In the genomic region with DNA sequence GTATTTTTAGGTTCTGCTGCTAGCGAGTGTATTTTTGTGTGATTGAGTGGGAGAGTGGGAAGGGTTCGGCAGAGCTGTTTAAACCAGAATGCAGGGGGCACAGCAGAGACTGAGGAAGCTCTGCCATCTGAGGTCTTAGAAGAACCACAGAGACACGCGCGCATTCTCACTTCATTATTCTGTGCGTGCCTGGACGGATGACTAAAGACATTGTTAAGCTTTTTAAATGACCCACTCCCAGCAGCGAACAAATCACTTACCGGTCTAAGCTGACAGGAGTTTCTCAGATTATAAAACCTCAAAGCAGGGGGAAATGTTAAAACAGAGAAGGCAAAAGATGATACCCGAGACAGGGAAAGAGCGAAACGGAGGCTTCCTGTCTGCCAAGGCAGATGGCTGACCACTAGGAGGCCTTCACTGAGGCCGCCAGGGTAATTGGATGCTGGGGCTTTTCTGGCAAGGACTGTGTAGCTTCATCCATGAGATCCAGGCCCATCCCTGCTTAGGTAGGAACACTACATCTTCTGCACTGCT, we compare ENCODE assay signal across 9 mouse cellular contexts.
DNase-seq lines count a peak whose midpoint lies in the region; ATAC-seq lines count a peak whose summit lies in the region.
"Had no signal": no experiment of that assay in that cellular context is flagged by ENCODE, and none has a peak within 500 bp of the region (broad histone marks: within the 10 kb centered on the region; RNA-seq: fewer than 3 reads in every experiment).

No protein-coding gene starts in this region.

- ATAC-seq in kidney, embryonic 16.5 days (ENCODE audit: low FRiP score, low TSS enrichment): peak; percentile 46; the same call in 1 of the 2 replicates
- no peak for ATAC-seq in embryonic facial prominence, embryonic 15.5 days (ENCODE audit: insufficient number of reproducible peaks, low FRiP score, low TSS enrichment, low read depth)
- no peak for ATAC-seq in midbrain, embryonic 11.5 days (ENCODE audit: low FRiP score)
- ATAC-seq in stomach, embryonic 16.5 days (ENCODE audit: insufficient read depth, low FRiP score): no peak

- intact Hi-C loops in heart, postnatal 10 days (cut with DNase I): no loop called here

- H3K36me3 ChIP-seq in kidney, embryonic 16.5 days (ENCODE audit: insufficient read depth, low read length): no peaks in the 10 kb centered on the region
- no peaks in the 10 kb centered on the region for H3K36me3 ChIP-seq in embryonic facial prominence, embryonic 15.5 days
- H3K36me3 ChIP-seq in midbrain, embryonic 11.5 days (ENCODE audit: control insufficient read depth, insufficient read depth, low read length): no peaks in the 10 kb centered on the region
- H3K36me3 ChIP-seq in stomach, embryonic 16.5 days (ENCODE audit: control insufficient read depth, insufficient read depth, low read length): no peaks in the 10 kb centered on the region
- H3K36me3 ChIP-seq: G1E had no signal

- no peaks in the 10 kb centered on the region for H3K9me3 ChIP-seq in kidney, embryonic 16.5 days (ENCODE audit: low read length)
- no peaks in the 10 kb centered on the region for H3K9me3 ChIP-seq in embryonic facial prominence, embryonic 15.5 days (replicated peaks)
- no peaks in the 10 kb centered on the region for H3K9me3 ChIP-seq in midbrain, embryonic 11.5 days (ENCODE audit: control insufficient read depth, low read length)
- H3K9me3 ChIP-seq in stomach, embryonic 16.5 days (replicated peaks; ENCODE audit: control insufficient read depth, low read length): 0 out of 2 replicates have a peak, but pooled peaks cover 3% of the 10 kb centered on the region
- H3K9me3 ChIP-seq: G1E had no signal

- peak overlapping the region; percentile 44 for H3K4me2 ChIP-seq in kidney, embryonic 16.5 days (replicated peaks; ENCODE audit: low read depth, low read length)
- peak overlapping the region; percentile 41 for H3K4me2 ChIP-seq in embryonic facial prominence, embryonic 15.5 days (replicated peaks)
- H3K4me2 ChIP-seq in midbrain, embryonic 11.5 days: peak overlapping the region; percentile 33
- H3K4me2 ChIP-seq in stomach, embryonic 16.5 days (ENCODE audit: low read depth, low read length): peak overlapping the region; percentile 40; the same call in 1 of the 2 replicates

- H3K9ac ChIP-seq in kidney, embryonic 16.5 days (replicated peaks; ENCODE audit: low read length): peak overlapping the region; percentile 55
- H3K9ac ChIP-seq in embryonic facial prominence, embryonic 15.5 days: no peak overlapping the region
- H3K9ac ChIP-seq in midbrain, embryonic 11.5 days (ENCODE audit: low read length): peak overlapping the region; percentile 36; the same call in 1 of the 2 replicates
- peak overlapping the region; percentile 33; the same call in 1 of the 2 replicates for H3K9ac ChIP-seq in stomach, embryonic 16.5 days (ENCODE audit: low read length)

- H3K27ac ChIP-seq in kidney, embryonic 16.5 days (ENCODE audit: low read length): 0 out of 2 replicates have a peak overlapping the region, but pooled peaks have one; percentile 19
- H3K27ac ChIP-seq in embryonic facial prominence, embryonic 15.5 days (replicated peaks): peak overlapping the region; percentile 17
- no peak overlapping the region for H3K27ac ChIP-seq in midbrain, embryonic 11.5 days (ENCODE audit: low read depth, low read length)
- H3K27ac ChIP-seq in stomach, embryonic 16.5 days (ENCODE audit: low read length): no peak overlapping the region

- no peak for DNase-seq in kidney, postnatal 25 days
- DNase-seq in heart, postnatal 10 days: peak; percentile 16 to 25
- peak; percentile 38 to 59 for DNase-seq in left cerebral cortex, adult 18-20 months (ENCODE audit: low spot score in 2 of 2)
- DNase-seq in midbrain, embryonic 11.5 days (ENCODE audit: low spot score, missing footprints): peak; percentile 86
- DNase-seq in urinary bladder, adult 2 months (ENCODE audit: low spot score): no peak

- WGBS in kidney, embryonic 16.5 days: 21% methylated on average over 13 of the region's 13 CpGs
- 11% methylated on average over 13 of the region's 13 CpGs for WGBS in embryonic facial prominence, embryonic 15.5 days
- 20% methylated on average over 13 of the region's 13 CpGs for WGBS in midbrain, embryonic 11.5 days
- WGBS in stomach, embryonic 16.5 days: 31% methylated on average over 13 of the region's 13 CpGs

- no peaks in the 10 kb centered on the region for H3K27me3 ChIP-seq in kidney, embryonic 16.5 days (ENCODE audit: insufficient read depth, low read length)
- no peaks in the 10 kb centered on the region for H3K27me3 ChIP-seq in embryonic facial prominence, embryonic 15.5 days
- H3K27me3 ChIP-seq in midbrain, embryonic 11.5 days (ENCODE audit: control insufficient read depth, insufficient read depth, low read length): no peaks in the 10 kb centered on the region
- H3K27me3 ChIP-seq in stomach, embryonic 16.5 days (ENCODE audit: control insufficient read depth, insufficient read depth, low read length): no peaks in the 10 kb centered on the region

- peak overlapping the region; percentile 26 for H3K4me3 ChIP-seq in kidney, embryonic 16.5 days (ENCODE audit: low read length)
- H3K4me3 ChIP-seq in embryonic facial prominence, embryonic 15.5 days (replicated peaks): peak overlapping the region; percentile 26
- no peak overlapping the region for H3K4me3 ChIP-seq in midbrain, embryonic 11.5 days (ENCODE audit: low read depth, low read length)
- 0 out of 2 replicates have a peak overlapping the region, but pooled peaks have one; percentile 23 for H3K4me3 ChIP-seq in stomach, embryonic 16.5 days (replicated peaks; ENCODE audit: low read length)

- H3K4me1 ChIP-seq in kidney, embryonic 16.5 days (ENCODE audit: insufficient read depth, low read length): peaks cover 5% of the 10 kb centered on the region; the same call in 1 of the 2 replicates
- peaks cover 12% of the 10 kb centered on the region for H3K4me1 ChIP-seq in embryonic facial prominence, embryonic 15.5 days
- no peaks in the 10 kb centered on the region for H3K4me1 ChIP-seq in midbrain, embryonic 11.5 days (ENCODE audit: control insufficient read depth, insufficient read depth, low read length)
- no peaks in the 10 kb centered on the region for H3K4me1 ChIP-seq in stomach, embryonic 16.5 days (ENCODE audit: control insufficient read depth, insufficient read depth, low read length)

Comparison
In these comparisons a context has a peak if more than half of its experiments do, and no peak if none do; other contexts are left out.
1. H3K27ac ChIP-seq: peak in kidney, embryonic 16.5 days (single experiment) and embryonic facial prominence, embryonic 15.5 days (single experiment); none in midbrain, embryonic 11.5 days (single experiment) and stomach, embryonic 16.5 days (single experiment).
2. DNase-seq: peak in heart, postnatal 10 days (2 of 2), left cerebral cortex, adult 18-20 months (2 of 2) and midbrain, embryonic 11.5 days (single experiment); none in kidney, postnatal 25 days (0 of 2) and urinary bladder, adult 2 months (single experiment).
3. Peak in every context shown above with its lines, with median percentiles within 50 percentile points of each other: H3K4me2 ChIP-seq.